Mouse (Mus musculus) heart, embryonic 15.5 days (tissue): ENCODE data around the gene Serpinb2. TPM values are rescaled to one million over a fixed set of nuclear protein-coding genes. Genes with fewer than 3 reads are reported as not detected.

Experiments used
- ATAC-seq: fragments of 200-750 bp; cut with Nextera tagmentation; replicated peaks from 2 replicates; pipeline ENCODE4 v1.8.0; 2017; ENCODE audit warnings: low read depth, moderate TSS enrichment; ENCODE audit not compliant: insufficient number of reproducible peaks, insufficient read depth, low FRiP score
- H3K27ac ChIP-seq: fragments of 300-500 bp; sonication (generic); 2 replicates; pipeline ENCODE4 v1.5.1; 2015; ENCODE audit warnings: mild to moderate bottlenecking, inconsistent platforms
- H3K27me3 ChIP-seq: fragments of 300-500 bp; sonication (generic); 2 replicates; pipeline ENCODE4 v1.6.1; 2015; ENCODE audit warnings: inconsistent platforms
- H3K36me3 ChIP-seq: fragments of 300-500 bp; sonication (generic); 2 replicates; pipeline ENCODE4 v1.6.1; 2015; ENCODE audit warnings: mild to moderate bottlenecking, inconsistent platforms
- H3K4me1 ChIP-seq: fragments of 300-500 bp; sonication (generic); replicated peaks from 2 replicates; pipeline ENCODE4 v1.6.1; 2015; ENCODE audit warnings: inconsistent platforms
- H3K4me2 ChIP-seq: fragments of 300-500 bp; sonication (generic); 2 replicates; pipeline ENCODE4 v1.6.1; 2015; ENCODE audit warnings: inconsistent platforms, mild to moderate bottlenecking, moderate library complexity
- H3K4me3 ChIP-seq: fragments of 300-500 bp; sonication (generic); 2 replicates; pipeline ENCODE4 v1.5.1; 2015; ENCODE audit warnings: mild to moderate bottlenecking, inconsistent platforms
- H3K9ac ChIP-seq: fragments of 300-500 bp; sonication (generic); 2 replicates; pipeline ENCODE4 v1.6.1; 2015; ENCODE audit warnings: mild to moderate bottlenecking, inconsistent platforms
- H3K9me3 ChIP-seq: fragments of 300-500 bp; sonication (generic); replicated peaks from 2 replicates; pipeline ENCODE4 v1.6.1; 2016; ENCODE audit warnings: inconsistent platforms
- WGBS: fragments of 180-500 bp; shearing (Covaris S2); methylation state at CpG from one replicate; pipeline ENCODE4 v1.1.7; 2015; ENCODE audit warnings: mixed read lengths; 5-methylcytosine and 5-hydroxymethylcytosine counted together
- polyA plus RNA-seq: library from polyadenylated mRNA; unstranded; fragments of >200 nt; fragmentation: Nextera tagmentation; extraction: Ambion mirVana; gene quantifications from 2 replicates; pipeline ENCODE4 v1.2.1, GENCODE M21; 2015

The Serpinb2 gene
- polyA plus RNA-seq, 1 experiment from 2014 or later, result 0.23 TPM

DNA sequence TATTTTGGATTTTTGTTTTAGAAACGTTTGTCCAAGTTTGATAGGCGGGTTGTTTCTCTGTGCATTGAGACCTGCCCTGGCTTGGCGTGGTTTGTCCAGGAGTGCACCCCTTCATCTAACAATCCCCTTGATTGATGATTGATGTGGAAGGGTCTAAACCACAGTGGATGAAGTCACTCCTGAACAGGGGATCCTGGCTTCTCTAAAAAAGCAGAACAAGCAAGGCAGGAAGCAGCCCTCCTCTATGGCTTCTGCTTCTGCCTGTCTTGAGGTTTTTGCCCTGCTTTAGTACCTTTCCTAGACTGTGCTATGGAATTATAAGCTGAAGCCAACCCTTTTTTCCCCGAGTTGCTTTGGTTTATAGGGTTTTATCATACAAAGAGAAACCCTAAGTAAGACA, 14.4 kb downstream of the Serpinb2 start:
- Histone ChIP-seq H3K27me3 (no peaks in the 10 kb centered on the region), H3K9me3 (no peaks in the 10 kb centered on the region), H3K4me1 (no peaks in the 10 kb centered on the region), H3K9ac (no peak overlapping the region), H3K27ac (no peak overlapping the region), H3K4me2 (no peak overlapping the region), H3K36me3 (no peaks in the 10 kb centered on the region), H3K4me3 (no peak overlapping the region)
- ATAC-seq, result no peak
- 67% methylated on average over 4 of the region's 4 CpGs for WGBS

DNA sequence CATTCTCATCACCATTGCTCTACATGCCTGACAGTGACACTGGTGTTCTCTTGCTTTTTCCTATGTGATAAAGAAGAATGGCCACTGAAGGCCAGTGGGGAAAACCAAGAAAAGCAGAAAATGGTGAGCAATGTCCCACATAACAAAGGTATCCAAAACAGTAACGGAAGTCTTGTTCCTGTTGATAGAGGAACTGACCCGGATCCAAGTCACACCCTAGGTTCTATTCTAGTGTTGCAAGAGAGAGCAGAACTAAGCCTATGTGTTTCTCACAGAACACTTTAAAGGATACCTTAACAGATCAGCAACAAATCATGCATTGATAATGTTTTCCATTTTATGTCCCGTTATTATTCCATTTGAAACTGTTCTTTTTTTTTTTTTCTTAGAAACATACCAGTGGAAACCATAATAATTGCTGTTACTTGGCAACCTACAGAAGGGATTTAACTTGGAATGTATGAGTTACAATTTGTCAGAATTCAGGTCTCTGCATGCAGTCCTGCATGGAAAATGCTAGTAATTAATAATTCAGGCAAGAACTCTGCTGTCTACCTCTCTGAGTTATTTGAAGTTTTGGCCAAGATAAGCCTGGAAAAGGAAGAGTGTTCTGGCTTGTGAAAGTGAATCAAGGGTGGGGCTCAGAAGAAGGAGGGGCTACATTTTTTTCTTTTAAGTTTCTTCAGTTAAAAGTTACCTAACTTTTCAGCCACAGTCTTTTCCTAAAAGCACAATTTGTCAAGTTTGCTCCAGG, 17.3 kb downstream of the Serpinb2 start:
- Histone ChIP-seq H3K9ac (no peak overlapping the region), H3K27ac (no peak overlapping the region), H3K4me3 (no peak overlapping the region), H3K4me2 (no peak overlapping the region), H3K9me3 (no peaks in the 10 kb centered on the region), H3K36me3 (no peaks in the 10 kb centered on the region), H3K27me3 (no peaks in the 10 kb centered on the region), H3K4me1 (no peaks in the 10 kb centered on the region)
- 58% methylated on average over 3 of the region's 3 CpGs for WGBS
- no peak for ATAC-seq

DNA sequence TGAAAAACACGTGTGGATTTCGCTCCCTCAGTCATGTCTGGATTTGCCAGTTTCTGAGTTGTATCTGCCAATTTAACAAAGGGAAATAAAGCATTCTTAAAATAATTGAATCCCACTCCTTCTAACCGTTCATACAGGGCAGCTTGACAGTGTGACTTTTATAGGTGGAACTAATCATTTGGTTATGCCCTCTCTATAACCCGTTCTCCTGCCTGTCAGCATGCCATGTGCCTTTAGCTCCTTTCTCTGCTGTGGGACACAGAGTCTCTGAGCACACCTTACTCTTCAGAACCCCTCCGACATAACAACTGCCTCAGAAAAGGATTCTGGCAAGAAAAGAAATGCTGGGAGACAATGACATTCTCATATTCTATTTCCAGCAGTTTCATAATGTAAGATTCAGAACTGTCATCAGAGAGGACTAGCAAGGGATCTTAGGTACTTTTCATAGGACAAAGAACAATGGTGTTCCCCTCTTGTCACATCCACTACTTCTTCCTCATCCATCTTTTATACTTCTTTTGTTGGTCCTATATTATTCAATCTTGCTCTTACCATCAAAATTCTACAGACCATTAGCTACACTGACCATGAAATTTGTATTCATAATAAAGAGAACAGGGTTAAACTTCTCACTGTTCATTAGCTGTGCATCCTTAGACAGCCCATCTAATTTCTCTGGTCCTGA, 18.3 kb downstream of the Serpinb2 start:
- H3K27me3 ChIP-seq, result no peaks in the 10 kb centered on the region
- H3K9ac ChIP-seq, result no peak overlapping the region
- no peak overlapping the region for H3K4me2 ChIP-seq
- H3K36me3 ChIP-seq, result no peaks in the 10 kb centered on the region
- 65% methylated on average over 5 of the region's 5 CpGs for WGBS
- ATAC-seq, result no peak
- H3K9me3 ChIP-seq, result no peaks in the 10 kb centered on the region
- no peaks in the 10 kb centered on the region for H3K4me1 ChIP-seq
- H3K27ac ChIP-seq, result no peak overlapping the region
- no peak overlapping the region for H3K4me3 ChIP-seq

DNA sequence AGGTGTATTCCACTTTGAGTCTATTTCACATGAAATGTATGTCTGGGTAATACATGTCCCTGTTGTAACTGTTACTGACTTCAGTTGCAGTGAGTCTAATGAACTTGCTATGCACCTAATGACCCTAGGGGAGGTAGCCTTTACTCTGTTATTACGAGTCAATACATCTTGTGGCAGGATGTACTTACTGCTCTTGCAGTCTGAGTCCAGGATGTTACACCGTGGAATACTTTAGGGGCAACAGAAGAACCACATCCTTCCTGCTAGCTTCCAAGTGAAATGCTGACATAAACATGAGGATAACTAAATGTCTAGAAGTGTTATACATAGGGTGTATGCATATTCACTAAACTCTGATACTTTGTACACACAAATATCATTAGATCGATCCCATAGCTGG, 22.5 kb downstream of the Serpinb2 start:
- ATAC-seq, result no peak
- no peaks in the 10 kb centered on the region for H3K36me3 ChIP-seq
- no peak overlapping the region for H3K4me2 ChIP-seq
- H3K27me3 ChIP-seq, result no peaks in the 10 kb centered on the region
- no peak overlapping the region for H3K27ac ChIP-seq
- no peak overlapping the region for H3K9ac ChIP-seq
- 69% methylated on average over 3 of the region's 3 CpGs for WGBS
- H3K9me3 ChIP-seq, result no peaks in the 10 kb centered on the region
- H3K4me3 ChIP-seq, result no peak overlapping the region
- no peaks in the 10 kb centered on the region for H3K4me1 ChIP-seq

DNA sequence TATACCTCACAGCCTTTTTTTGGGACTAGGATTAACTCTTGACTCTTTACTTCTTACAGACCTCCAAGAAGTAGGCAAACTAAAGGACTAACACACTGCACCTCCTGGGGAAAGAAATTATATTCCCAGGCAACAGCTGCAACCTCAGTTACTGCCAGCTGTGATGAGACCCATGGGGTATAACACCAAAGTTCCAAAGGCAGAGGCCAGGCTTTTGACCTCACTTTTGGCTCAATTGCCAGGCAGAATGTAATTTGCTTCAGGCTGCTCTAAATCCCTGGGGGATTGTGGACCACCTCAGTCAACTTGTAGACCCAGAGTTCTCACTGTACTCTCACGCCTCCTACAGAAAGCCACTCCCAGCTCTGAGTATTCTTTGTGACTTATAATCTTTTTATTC, 26.2 kb downstream of the Serpinb2 start:
- Histone ChIP-seq H3K4me1 (no peaks in the 10 kb centered on the region), H3K4me2 (no peak overlapping the region), H3K27ac (no peak overlapping the region), H3K9me3 (no peaks in the 10 kb centered on the region), H3K36me3 (no peaks in the 10 kb centered on the region), H3K27me3 (no peaks in the 10 kb centered on the region), H3K9ac (no peak overlapping the region), H3K4me3 (no peak overlapping the region)
- 72% methylated on average over 1 of the region's 1 CpGs for WGBS
- ATAC-seq, result no peak

DNA sequence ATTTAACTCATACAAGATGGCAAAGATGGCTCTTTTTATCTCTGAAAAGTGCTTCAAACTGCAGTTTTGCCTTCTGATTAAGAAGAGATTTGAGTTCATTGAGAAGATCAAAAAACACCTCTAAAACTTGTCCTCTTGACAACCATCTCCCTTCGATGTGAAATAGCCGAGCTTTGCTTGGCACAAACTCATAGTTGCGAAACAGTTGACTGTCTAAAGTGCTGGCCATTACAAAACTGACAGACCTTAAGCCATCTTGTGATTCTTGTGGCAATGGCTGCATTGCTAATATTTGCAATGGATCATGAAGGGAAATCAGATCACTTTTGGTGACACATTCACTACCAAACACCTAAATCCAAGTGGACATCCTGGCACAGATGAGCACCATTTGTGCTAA, 48.3 kb downstream of the Serpinb2 start:
- Histone ChIP-seq H3K4me3 (no peak overlapping the region), H3K9me3 (no peaks in the 10 kb centered on the region), H3K27me3 (no peaks in the 10 kb centered on the region), H3K36me3 (no peaks in the 10 kb centered on the region), H3K9ac (no peak overlapping the region), H3K4me1 (no peaks in the 10 kb centered on the region), H3K4me2 (no peak overlapping the region), H3K27ac (no peak overlapping the region)
- ATAC-seq, result no peak
- 73% methylated on average over 3 of the region's 3 CpGs for WGBS

DNA sequence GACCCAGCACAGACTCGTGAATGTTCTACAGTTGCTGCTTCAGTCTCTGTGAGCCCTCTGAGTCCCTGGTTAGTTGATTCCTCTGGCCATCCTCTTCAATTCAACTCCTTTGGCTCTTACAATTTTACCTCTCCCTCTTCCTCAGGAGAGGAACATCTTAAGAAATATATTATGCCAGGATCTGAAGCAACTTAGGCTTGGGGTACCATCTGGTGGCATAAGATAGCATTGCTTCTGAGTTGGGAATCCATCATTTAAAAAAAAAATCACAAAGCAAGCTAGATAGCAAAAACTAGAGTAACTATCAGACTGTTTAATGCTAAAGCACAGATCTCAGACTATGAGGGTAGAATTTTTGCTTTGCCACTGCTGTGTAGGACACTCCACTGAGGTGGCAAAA, 50.9 kb downstream of the Serpinb2 start:
- Histone ChIP-seq H3K27me3 (no peaks in the 10 kb centered on the region), H3K4me1 (no peaks in the 10 kb centered on the region), H3K9me3 (no peaks in the 10 kb centered on the region), H3K4me3 (no peak overlapping the region), H3K36me3 (no peaks in the 10 kb centered on the region), H3K9ac (no peak overlapping the region), H3K4me2 (no peak overlapping the region), H3K27ac (no peak overlapping the region)
- 74% methylated on average over 1 of the region's 1 CpGs for WGBS
- ATAC-seq, result no peak

DNA sequence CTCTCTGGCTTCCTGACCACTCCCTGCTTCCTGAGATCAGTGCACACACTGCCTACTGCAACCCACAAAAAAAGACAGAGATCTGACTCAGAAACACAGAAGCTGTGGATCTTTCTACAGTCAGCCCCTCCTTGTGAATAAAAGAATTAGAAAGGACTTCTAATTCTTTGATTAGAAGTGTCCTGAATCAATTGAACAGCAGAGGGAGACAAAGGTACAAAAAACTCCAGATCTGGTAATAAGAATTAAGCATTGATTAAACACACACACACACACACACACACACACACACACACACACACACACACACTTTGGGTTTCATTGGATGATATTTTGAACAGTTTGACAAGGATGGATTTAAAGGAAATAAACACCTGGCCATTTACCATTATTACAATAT, 54.4 kb downstream of the Serpinb2 start:
- Histone ChIP-seq H3K4me1 (no peaks in the 10 kb centered on the region), H3K36me3 (no peaks in the 10 kb centered on the region), H3K27ac (no peak overlapping the region), H3K4me2 (no peak overlapping the region), H3K27me3 (no peaks in the 10 kb centered on the region), H3K4me3 (no peak overlapping the region), H3K9ac (no peak overlapping the region), H3K9me3 (no peaks in the 10 kb centered on the region)
- ATAC-seq, result no peak

DNA sequence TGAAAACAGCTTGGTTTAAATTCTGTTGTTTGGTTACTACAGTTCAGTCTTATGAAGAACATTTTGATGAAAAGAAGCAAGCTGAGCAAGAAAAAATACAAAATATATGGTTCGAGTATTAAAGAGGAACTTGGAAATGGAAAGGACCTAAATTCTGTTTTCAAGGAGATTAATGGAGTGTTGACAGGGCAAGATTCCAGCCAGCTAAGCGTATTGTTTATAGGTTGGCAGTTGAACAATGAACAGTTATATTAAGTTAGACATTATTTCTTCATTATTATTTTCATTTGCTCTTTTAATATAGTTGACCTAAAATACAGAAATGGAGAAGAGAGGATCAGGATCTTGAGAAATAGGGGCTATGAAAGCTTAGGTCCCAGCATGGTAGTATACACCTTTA, 64.9 kb downstream of the Serpinb2 start:
- no peaks in the 10 kb centered on the region for H3K36me3 ChIP-seq
- ATAC-seq, result no peak
- H3K9ac ChIP-seq, result no peak overlapping the region

DNA sequence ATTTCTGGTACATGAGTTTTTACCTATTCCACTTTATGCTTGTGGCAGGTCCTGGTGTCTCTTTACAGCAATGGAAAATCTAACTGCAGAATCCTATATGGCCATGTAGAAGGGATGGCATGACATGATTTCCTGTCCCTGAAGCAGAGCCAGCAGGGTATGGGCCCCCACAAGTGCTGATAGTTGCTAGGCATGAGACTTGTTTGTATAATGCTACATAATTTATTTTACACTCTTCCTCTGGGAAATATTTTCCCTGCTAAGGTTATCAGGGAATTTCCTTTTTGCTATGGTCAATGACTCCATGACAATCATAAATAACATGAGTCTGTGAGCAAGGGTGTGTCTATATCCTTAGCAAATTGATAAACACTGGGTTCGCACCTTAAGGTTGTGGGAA, 66.3 kb downstream of the Serpinb2 start:
- no peaks in the 10 kb centered on the region for H3K36me3 ChIP-seq
- no peak overlapping the region for H3K9ac ChIP-seq
- H3K27ac ChIP-seq, result no peak overlapping the region
- H3K9me3 ChIP-seq, result no peaks in the 10 kb centered on the region
- no peak for ATAC-seq
- no peaks in the 10 kb centered on the region for H3K27me3 ChIP-seq
- 64% methylated on average over 1 of the region's 1 CpGs for WGBS
- no peak overlapping the region for H3K4me2 ChIP-seq
- no peak overlapping the region for H3K4me3 ChIP-seq
- H3K4me1 ChIP-seq, result no peaks in the 10 kb centered on the region

More for the DNA sequence above, 64.9 kb downstream of the Serpinb2 start:
- Histone ChIP-seq H3K4me1 (no peaks in the 10 kb centered on the region), H3K27me3 (no peaks in the 10 kb centered on the region), H3K4me3 (no peak overlapping the region), H3K9me3 (no peaks in the 10 kb centered on the region), H3K4me2 (no peak overlapping the region), H3K27ac (no peak overlapping the region)
- 61% methylated on average over 2 of the region's 2 CpGs for WGBS

DNA sequence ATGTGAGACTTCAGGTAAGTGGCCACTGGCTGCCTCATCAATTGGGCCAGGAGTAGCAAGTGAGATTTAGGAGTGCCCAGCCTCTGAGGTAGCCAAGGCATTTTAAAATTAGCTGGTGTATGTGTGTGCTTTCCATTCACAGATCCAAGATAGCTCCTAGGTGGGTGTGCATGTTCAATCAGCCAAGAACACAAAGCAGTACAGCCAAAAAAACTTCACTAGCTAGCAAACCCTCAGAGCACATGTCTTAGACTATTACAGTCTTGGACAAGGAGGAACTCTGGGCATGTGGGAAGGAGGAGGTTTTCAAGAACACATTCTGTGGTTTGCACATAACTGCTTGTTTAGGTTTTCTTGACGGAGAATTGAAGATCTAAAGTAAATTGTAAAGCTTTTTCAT, 70.0 kb downstream of the Serpinb2 start:
- H3K9me3 ChIP-seq, result no peaks in the 10 kb centered on the region
- WGBS, result 75% methylated on average over 1 of the region's 1 CpGs

DNA sequence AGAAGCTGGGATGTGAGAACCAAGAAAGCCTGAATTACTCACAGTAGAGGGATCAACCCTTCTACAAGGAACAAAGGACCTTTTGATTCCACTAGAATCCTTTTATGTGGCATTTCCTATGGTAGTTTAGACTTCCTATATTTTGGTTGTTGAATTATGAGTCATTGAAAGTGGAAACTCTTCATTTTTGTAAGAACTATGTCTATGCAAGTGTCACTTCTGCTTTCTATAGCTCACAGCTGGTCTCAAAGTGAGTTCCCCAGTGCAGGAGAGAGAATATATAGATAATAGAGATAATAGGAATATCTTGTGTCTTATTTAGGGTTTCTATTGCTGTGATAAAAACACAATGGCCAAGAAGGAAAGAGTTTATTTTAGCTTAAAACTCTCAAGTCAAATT, 71.7 kb downstream of the Serpinb2 start:
- H3K4me2 ChIP-seq, result no peak overlapping the region
- H3K9ac ChIP-seq, result no peak overlapping the region
- no peak for ATAC-seq
- H3K27me3 ChIP-seq, result no peaks in the 10 kb centered on the region
- no peaks in the 10 kb centered on the region for H3K9me3 ChIP-seq
- H3K4me1 ChIP-seq, result no peaks in the 10 kb centered on the region
- no peaks in the 10 kb centered on the region for H3K36me3 ChIP-seq
- H3K27ac ChIP-seq, result no peak overlapping the region
- no peak overlapping the region for H3K4me3 ChIP-seq

More for the DNA sequence above, 70.0 kb downstream of the Serpinb2 start:
- Histone ChIP-seq H3K27ac (no peak overlapping the region), H3K27me3 (no peaks in the 10 kb centered on the region), H3K4me2 (no peak overlapping the region), H3K4me1 (no peaks in the 10 kb centered on the region), H3K36me3 (no peaks in the 10 kb centered on the region), H3K4me3 (no peak overlapping the region), H3K9ac (no peak overlapping the region)
- no peak for ATAC-seq
